Mouse (Mus musculus): ENCODE results near the gene Dnah9. TPM values are rescaled to one million over a fixed set of nuclear protein-coding genes. Genes with fewer than 3 reads are reported as not detected.
A peak's percentile ranks its signal among the peaks of the same experiment; 100 is the strongest.

The Dnah9 gene
- total and polyA plus RNA-seq, 3 experiments, result 0.38 TPM; not detected in 2

- Histone ChIP-seq H3K9me3 (replicated peaks) (no peaks in the 10 kb centered on the region), H3K4me3 (ENCODE audit: low read depth, low read length) (peak overlapping the region; percentile 95), H3K27me3 (ENCODE audit: insufficient read depth, low read length) (no peaks in the 10 kb centered on the region), H3K4me1 (ENCODE audit: insufficient read depth, low read depth, low read length) (peaks cover 21% of the 10 kb centered on the region), H3K36me3 (replicated peaks) (peaks cover 10% of the 10 kb centered on the region)
- no peak for TF ChIP-seq GATA1 (IDR thresholded peaks at IDR 0.05; ENCODE audit: borderline replicate concordance, low read length)
- TF ChIP-seq POLR2AphosphoS5 (IDR thresholded peaks at IDR 0.05; ENCODE audit: insufficient replicate concordance, low read depth, low read length), result no peak
- no peak for TF ChIP-seq CTCF (IDR thresholded peaks at IDR 0.05; ENCODE audit: low read depth, low read length)
- TF ChIP-seq GATA2 (IDR thresholded peaks at IDR 0.05; ENCODE audit: borderline replicate concordance, low read depth, low read length), result no peak
- no peak for TF ChIP-seq TAL1 (conservative IDR thresholded peaks at IDR 0.05; ENCODE audit: low read depth, low read length)
- peak; percentile 43 for ATAC-seq (ENCODE audit: extremely low read depth, insufficient number of reproducible peaks, low FRiP score, poor library complexity, severe bottlenecking)
- DNase-seq (ENCODE audit: low spot score), result peak; percentile 55
These were observed 361.9 kb downstream of the Dnah9 start for GRCm38 (mm10) chr11:65806321-65806904.

- H3K27me3 ChIP-seq (ENCODE audit: insufficient read depth, low read length), result no peaks in the 10 kb centered on the region
- H3K4me3 ChIP-seq (ENCODE audit: low read depth, low read length), result no peak overlapping the region
- no peak for ATAC-seq (ENCODE audit: extremely low read depth, insufficient number of reproducible peaks, low FRiP score, poor library complexity, severe bottlenecking)
- DNase-seq (ENCODE audit: low spot score), result no peak
- no peak for TF ChIP-seq GATA2 (IDR thresholded peaks at IDR 0.05; ENCODE audit: borderline replicate concordance, low read depth, low read length)
- TF ChIP-seq POLR2AphosphoS5 (IDR thresholded peaks at IDR 0.05; ENCODE audit: insufficient replicate concordance, low read depth, low read length), result no peak
- TF ChIP-seq TAL1 (conservative IDR thresholded peaks at IDR 0.05; ENCODE audit: low read depth, low read length), result no peak
- TF ChIP-seq GATA1 (IDR thresholded peaks at IDR 0.05; ENCODE audit: borderline replicate concordance, low read length), result no peak
- TF ChIP-seq CTCF (IDR thresholded peaks at IDR 0.05; ENCODE audit: low read depth, low read length), result no peak
- H3K9me3 ChIP-seq (replicated peaks), result no peaks in the 10 kb centered on the region
- no peaks in the 10 kb centered on the region for H3K36me3 ChIP-seq (replicated peaks)
- peaks cover 9% of the 10 kb centered on the region for H3K4me1 ChIP-seq (ENCODE audit: insufficient read depth, low read depth, low read length)
These were observed 366.5 kb downstream of the Dnah9 start for GRCm38 (mm10) chr11:65801899-65802298.

- peaks cover 37% of the 10 kb centered on the region for H3K4me1 ChIP-seq (ENCODE audit: insufficient read depth, low read depth, low read length)
- no peaks in the 10 kb centered on the region for H3K36me3 ChIP-seq (replicated peaks)
- ATAC-seq (ENCODE audit: extremely low read depth, insufficient number of reproducible peaks, low FRiP score, poor library complexity, severe bottlenecking) (no peak), DNase-seq (ENCODE audit: low spot score) (no peak)
- TF ChIP-seq GATA2 (IDR thresholded peaks at IDR 0.05; ENCODE audit: borderline replicate concordance, low read depth, low read length), result no peak
- no peak for TF ChIP-seq TAL1 (conservative IDR thresholded peaks at IDR 0.05; ENCODE audit: low read depth, low read length)
- TF ChIP-seq POLR2AphosphoS5 (IDR thresholded peaks at IDR 0.05; ENCODE audit: insufficient replicate concordance, low read depth, low read length), result no peak
- no peak for TF ChIP-seq GATA1 (IDR thresholded peaks at IDR 0.05; ENCODE audit: borderline replicate concordance, low read length)
- no peak for TF ChIP-seq CTCF (IDR thresholded peaks at IDR 0.05; ENCODE audit: low read depth, low read length)
- no peaks in the 10 kb centered on the region for H3K27me3 ChIP-seq (ENCODE audit: insufficient read depth, low read length)
- no peaks in the 10 kb centered on the region for H3K9me3 ChIP-seq (replicated peaks)
- H3K4me3 ChIP-seq (ENCODE audit: low read depth, low read length), result no peak overlapping the region
These were observed 372.5 kb downstream of the Dnah9 start for GRCm38 (mm10) chr11:65795896-65796295.

- peak; percentile 69 for ATAC-seq (ENCODE audit: extremely low read depth, insufficient number of reproducible peaks, low FRiP score, poor library complexity, severe bottlenecking)
- H3K27me3 ChIP-seq (ENCODE audit: insufficient read depth, low read length), result no peaks in the 10 kb centered on the region
- H3K4me1 ChIP-seq (ENCODE audit: insufficient read depth, low read depth, low read length), result peaks cover 45% of the 10 kb centered on the region
- DNase-seq (ENCODE audit: low spot score), result peak; percentile 31
- H3K9me3 ChIP-seq (replicated peaks), result no peaks in the 10 kb centered on the region
- H3K36me3 ChIP-seq (replicated peaks), result no peaks in the 10 kb centered on the region
- no peak for TF ChIP-seq POLR2AphosphoS5 (IDR thresholded peaks at IDR 0.05; ENCODE audit: insufficient replicate concordance, low read depth, low read length)
- TF ChIP-seq GATA1 (IDR thresholded peaks at IDR 0.05; ENCODE audit: borderline replicate concordance, low read length), result no peak
- no peak for TF ChIP-seq CTCF (IDR thresholded peaks at IDR 0.05; ENCODE audit: low read depth, low read length)
- TF ChIP-seq GATA2 (IDR thresholded peaks at IDR 0.05; ENCODE audit: borderline replicate concordance, low read depth, low read length), result no peak
- TF ChIP-seq TAL1 (conservative IDR thresholded peaks at IDR 0.05; ENCODE audit: low read depth, low read length), result no peak
- peak overlapping the region; percentile 64; the same call in 1 of the 2 replicates for H3K4me3 ChIP-seq (ENCODE audit: low read depth, low read length)
These were observed 373.7 kb downstream of the Dnah9 start for GRCm38 (mm10) chr11:65794428-65795219.

GRCm38 (mm10) chr11:65788154-65788553, 380.2 kb downstream of the Dnah9 start, which contains the start of gene Map2k4:
Gene Map2k4, minus strand, starts transcription at chr11:65788297.
- peak; percentile 94 for ATAC-seq (ENCODE audit: extremely low read depth, insufficient number of reproducible peaks, low FRiP score, poor library complexity, severe bottlenecking)
- TF ChIP-seq GATA2 (IDR thresholded peaks at IDR 0.05; ENCODE audit: borderline replicate concordance, low read depth, low read length) (no peak), POLR2AphosphoS5 (IDR thresholded peaks at IDR 0.05; ENCODE audit: insufficient replicate concordance, low read depth, low read length) (no peak), CTCF (IDR thresholded peaks at IDR 0.05; ENCODE audit: low read depth, low read length) (no peak), GATA1 (IDR thresholded peaks at IDR 0.05; ENCODE audit: borderline replicate concordance, low read length) (no peak), TAL1 (conservative IDR thresholded peaks at IDR 0.05; ENCODE audit: low read depth, low read length) (no peak)
- H3K4me1 ChIP-seq (ENCODE audit: insufficient read depth, low read depth, low read length), result peaks cover 47% of the 10 kb centered on the region

More at GRCm38 (mm10) chr11:65788154-65788553, 380.2 kb downstream of the Dnah9 start, which contains the start of gene Map2k4:
- no peaks in the 10 kb centered on the region for H3K9me3 ChIP-seq (replicated peaks)
- H3K4me3 ChIP-seq (ENCODE audit: low read depth, low read length), result peak within 1 kb of the TSS; percentile 84
- H3K27me3 ChIP-seq (ENCODE audit: insufficient read depth, low read length), result no peaks in the 10 kb centered on the region
- DNase-seq (ENCODE audit: low spot score), result peak; percentile 94
- peaks cover 10% of the 10 kb centered on the region for H3K36me3 ChIP-seq (replicated peaks)

All from G1E (cell line).